Mouse (Mus musculus) adrenal gland, postnatal 10 days (tissue): ENCODE measurements around the gene Ercc5. TPM values are rescaled to one million over a fixed set of nuclear protein-coding genes. Genes with fewer than 3 reads are reported as not detected.

Experiments used
- DNase-seq: peaks from one replicate; pipeline ENCODE4 v3.0.0; 2021; ENCODE audit warnings: mixed read lengths
- long read RNA-seq, 2 experiments: library from polyadenylated mRNA; stranded (forward); transcript quantifications; one replicate each; pipeline ENCODE4 v2.0.0; 2021
- total RNA-seq, 2 experiments: library from RNA; stranded (reverse); gene quantifications; 2 replicates each; pipeline ENCODE4 v1.2.3; 2021

Gene Ercc5
- total RNA-seq: 10 to 100 TPM; 15.8 to 20.3 TPM
- long read RNA-seq, experiment 1, transcript Ercc5-201 (15 exons, 3,907 nt): major isoform, 19 of 34 reads
- long read RNA-seq, experiment 1, partial matches to known transcripts: 8 of 34 reads
- long read RNA-seq, experiment 1, other reads (novel, unspliced or antisense): 7 of 34 reads
- long read RNA-seq, experiment 2, transcript Ercc5-201 (15 exons, 3,907 nt): major isoform, 13 of 18 reads
- long read RNA-seq, experiment 2, partial matches to known transcripts: 1 of 18 reads
- long read RNA-seq, experiment 2, other reads (novel, unspliced or antisense): 4 of 18 reads

DNA sequence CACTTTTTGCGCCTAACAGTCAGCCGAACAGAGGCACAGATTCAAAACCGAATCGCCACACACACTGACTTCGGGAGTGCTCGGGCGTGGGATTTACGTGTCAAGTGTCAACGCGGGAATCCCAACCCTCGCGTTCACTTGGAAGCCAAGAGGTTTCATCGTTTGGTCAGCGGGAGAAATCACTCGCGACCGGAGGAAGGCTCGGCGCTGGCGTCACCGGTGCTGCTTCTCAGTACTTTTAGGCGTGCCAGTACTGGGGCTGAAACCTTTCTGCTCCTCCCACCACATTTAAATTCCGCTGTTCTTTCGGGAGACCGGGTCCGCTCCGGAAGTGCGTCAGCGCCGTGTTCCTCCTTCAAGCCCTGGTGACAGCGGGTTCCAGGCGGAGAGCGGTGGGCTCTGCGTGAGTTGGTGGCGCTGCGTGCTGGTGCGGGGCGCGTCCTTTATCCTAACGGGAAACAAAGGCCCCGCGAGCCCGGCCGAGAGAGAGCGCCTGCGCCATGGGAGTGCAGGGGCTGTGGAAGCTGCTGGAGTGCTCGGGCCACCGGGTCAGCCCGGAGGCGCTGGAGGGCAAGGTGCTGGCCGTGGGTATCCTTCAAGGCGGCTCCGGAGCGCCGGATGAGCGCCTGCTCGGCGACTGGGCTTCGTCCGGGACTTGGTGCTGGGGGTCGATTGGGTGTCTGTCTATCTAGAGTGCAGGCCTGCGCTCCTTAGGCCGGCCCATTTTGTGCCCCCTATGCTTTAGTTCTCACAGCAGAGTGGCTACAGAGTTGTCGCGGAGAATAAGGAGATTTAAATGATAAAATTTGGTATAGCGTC is at the start of gene Ercc5:
Gene Ercc5, plus strand, starts transcription at position 182 of the 819 bp plus-strand sequence.
- peak; percentile 88 for DNase-seq

DNA sequence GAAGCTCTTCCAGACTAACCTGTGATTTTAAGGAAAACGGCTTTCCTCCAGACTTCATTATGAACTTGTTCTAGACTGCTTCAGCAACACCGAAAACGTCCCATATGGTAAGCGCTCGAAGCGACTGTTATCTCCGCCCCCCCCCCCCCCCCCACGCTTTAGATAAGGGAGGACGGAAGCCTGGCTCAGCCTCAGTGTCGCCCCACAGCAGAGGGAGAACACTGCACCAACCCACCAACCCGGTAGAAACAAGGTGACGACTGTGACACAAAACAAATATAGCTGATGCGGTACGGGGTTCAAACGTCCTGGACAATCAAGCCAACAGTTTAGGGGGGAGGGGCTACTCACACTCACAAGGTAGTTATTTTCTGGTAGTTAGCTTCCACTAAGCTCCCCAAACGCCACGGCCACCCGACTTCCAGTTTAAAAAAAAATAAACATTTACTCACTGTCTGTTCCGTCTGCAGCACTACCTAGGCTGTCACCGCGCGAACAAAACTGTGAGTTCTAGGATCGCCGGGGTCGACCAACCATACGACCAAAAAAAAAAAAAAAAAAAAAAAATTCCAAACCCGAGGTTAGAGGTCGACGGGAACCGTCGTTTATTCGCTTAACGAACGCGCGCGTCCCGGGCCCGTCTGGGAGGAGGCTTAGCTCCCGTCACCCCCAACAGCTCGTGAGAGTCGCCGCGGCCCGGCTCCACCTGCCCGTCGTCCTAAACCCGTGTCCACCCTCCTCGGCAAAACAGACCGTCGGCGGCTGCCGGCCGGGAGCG is 45.9 kb upstream of the Ercc5 start:
- peak; percentile 39 for DNase-seq

- peak; percentile 97 for DNase-seq
Observed at GRCm38 (mm10) chr1:44102259-44102717, 45.3 kb upstream of the Ercc5 start, which contains the start of gene Tex30. Tex30 (minus strand) TSS chr1:44102441.

- no peak for DNase-seq
Observed at GRCm38 (mm10) chr1:44102939-44103338, 44.6 kb upstream of the Ercc5 start.

DNA sequence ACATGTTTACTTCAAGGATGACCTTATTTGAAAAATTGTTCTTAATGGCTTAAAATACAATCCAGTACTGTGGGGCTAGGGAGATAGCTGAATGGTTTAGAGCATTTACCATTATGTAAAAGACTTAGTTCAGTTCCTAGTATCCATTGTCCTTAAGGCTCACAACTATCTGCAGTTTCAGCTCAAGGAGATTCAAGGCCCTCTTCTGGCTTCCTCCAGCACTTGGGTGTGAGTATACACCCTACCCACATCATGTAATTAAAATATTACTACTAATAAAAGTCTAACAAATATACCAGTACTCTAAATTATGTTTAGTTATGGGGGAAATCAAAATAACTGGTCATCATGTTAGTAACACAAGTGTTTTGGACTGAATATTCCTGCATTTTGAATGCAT is 30.0 kb upstream of the Ercc5 start:
- no peak for DNase-seq

DNA sequence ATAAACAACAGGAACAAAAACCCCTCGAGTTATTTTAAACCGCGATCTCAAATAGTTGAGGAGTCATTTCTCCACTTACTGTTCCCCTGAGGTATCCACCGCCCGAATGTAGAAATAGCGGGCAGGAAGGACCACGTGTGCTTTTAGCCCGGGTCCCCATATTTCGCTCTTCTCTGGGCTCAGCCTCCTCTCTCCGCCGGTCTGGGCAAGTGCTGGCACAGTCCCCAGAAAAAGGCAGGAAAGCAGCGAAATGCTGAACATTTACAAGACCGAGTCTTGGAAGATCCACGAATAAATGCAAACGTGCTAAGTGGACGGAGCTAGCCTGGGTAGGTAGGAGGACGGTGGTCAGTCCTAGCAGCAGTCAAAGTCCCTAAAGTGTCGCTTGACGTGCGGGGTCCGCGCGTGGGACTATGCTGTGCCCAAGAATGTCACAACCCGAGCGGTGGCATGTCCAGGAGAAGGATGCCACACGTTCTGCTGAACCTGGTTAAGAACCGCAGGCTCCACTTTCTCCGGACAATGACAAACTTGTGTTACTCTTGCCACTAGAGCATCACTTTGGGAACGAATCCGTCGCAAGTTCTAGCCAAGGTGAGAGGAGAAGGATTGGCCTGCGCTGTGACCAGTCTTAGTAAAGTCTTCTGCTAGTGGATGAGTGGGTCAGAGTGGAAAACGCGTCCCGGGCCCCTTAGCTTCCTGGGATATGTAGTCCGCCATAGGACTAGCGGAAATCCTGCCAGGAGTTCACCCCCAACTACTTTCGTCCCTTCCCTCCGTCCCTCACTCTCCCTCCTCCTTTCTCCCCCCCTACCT is 29.1 kb upstream of the Ercc5 start, which contains the start of the genes Kdelc1 and Bivm:
Gene Kdelc1, minus strand, starts transcription at position 570 of the 816 bp plus-strand sequence.
Gene Bivm, plus strand, starts transcription at position 719 of the 816 bp plus-strand sequence.
- peak; percentile 89 for DNase-seq

GRCm38 (mm10) chr1:44119201-44120073 is 28.1 kb upstream of the Ercc5 start:
- peak; percentile 90 for DNase-seq

GRCm38 (mm10) chr1:44120074-44120406 is 27.5 kb upstream of the Ercc5 start:
- DNase-seq: no peak

DNA sequence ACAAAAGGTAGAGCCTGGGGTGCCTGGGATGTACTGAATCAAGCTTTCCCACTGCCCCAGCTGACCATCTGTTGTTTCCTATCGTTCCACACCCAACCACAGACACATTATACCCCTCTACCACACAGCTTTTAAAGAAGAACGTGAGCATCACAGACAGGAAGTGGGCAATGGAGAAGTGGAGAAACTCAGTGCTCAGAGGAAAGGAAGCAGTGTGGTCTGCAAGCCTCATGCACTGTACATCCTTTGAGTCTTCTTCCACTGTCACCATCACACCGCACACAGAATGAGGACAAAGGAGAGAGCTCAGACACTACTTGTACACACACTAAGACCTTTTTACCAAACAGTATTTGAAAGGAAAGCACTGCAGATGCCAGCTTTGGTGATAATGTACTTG is 25.3 kb upstream of the Ercc5 start:
- DNase-seq: no peak

DNA sequence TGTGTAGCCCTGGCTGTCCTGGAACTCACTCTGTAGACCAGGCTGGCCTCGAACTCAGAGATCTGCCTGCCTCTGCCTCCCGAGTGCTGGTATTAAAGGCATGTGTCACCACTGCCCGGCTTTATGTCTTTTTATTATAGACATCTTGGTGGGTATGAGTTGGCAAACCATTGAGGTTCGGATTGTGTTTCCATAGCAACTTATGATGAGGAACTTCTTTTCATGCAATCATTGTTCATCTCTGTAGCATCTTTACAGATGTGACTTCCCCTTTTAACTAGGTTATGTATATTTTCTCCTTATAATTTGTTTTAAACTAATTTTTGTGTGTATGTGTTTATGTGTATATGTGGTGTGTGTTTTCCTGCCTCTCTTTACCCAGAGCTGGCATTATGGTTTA is 22.0 kb upstream of the Ercc5 start:
- DNase-seq: no peak

- DNase-seq: no peak
Observed at GRCm38 (mm10) chr1:44129929-44130581, 17.5 kb upstream of the Ercc5 start.

GRCm38 (mm10) chr1:44140232-44140631 is 7.3 kb upstream of the Ercc5 start:
- no peak for DNase-seq

DNA sequence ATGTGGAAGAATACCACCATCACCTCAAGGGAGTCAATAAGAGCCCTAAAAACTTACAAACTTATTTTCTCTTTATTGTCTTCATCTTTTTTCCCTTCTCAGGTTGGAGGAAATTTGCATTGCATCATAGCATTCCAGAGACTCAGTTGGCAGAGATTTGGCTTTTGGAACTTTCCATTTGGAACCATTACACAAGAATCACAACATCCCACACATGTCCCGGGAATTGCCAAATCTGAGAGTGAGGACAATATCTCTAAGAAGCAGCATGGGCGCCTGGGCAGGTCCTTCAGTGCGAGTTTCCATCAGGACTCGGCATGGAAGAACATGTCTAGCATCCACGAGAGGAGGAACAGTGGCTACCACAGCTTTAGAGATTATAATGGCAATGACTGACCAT is 4.8 kb upstream of the Ercc5 start:
- no peak for DNase-seq

- DNase-seq: no peak
Observed at GRCm38 (mm10) chr1:44148706-44149105, 1.2 kb downstream of the Ercc5 start.

- no peak for DNase-seq
Observed at GRCm38 (mm10) chr1:44155287-44155686, 7.7 kb downstream of the Ercc5 start.

GRCm38 (mm10) chr1:44158317-44158716 is 10.8 kb downstream of the Ercc5 start:
- DNase-seq: no peak

- DNase-seq: no peak
Observed at GRCm38 (mm10) chr1:44161818-44162217, 14.3 kb downstream of the Ercc5 start.

DNA sequence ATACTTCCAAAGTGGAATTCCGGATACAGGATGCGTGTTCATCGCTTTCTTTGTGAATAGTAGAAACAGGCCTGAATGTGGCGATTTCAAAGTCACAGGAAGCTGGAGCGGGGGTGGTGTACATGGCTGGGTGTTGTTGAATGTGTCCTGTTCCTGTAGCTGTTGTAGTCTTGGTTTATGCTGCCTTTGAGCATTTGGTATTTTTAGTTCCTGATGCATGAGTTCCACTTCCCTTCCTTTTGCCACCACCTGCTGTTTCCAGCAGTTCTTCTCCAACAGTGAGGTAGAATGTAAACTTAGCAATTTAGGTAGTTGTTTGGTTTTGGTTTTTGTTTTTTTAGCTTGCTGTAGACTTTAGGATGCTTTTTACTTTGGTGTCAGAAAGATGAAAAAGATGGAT is 14.8 kb downstream of the Ercc5 start:
- DNase-seq: no peak

- no peak for DNase-seq
Observed at GRCm38 (mm10) chr1:44167859-44168383, 20.4 kb downstream of the Ercc5 start.

GRCm38 (mm10) chr1:44172656-44173055 is 25.1 kb downstream of the Ercc5 start:
- DNase-seq: no peak
